Mouse (Mus musculus): ENCODE results near the gene Flrt3.

DNA sequence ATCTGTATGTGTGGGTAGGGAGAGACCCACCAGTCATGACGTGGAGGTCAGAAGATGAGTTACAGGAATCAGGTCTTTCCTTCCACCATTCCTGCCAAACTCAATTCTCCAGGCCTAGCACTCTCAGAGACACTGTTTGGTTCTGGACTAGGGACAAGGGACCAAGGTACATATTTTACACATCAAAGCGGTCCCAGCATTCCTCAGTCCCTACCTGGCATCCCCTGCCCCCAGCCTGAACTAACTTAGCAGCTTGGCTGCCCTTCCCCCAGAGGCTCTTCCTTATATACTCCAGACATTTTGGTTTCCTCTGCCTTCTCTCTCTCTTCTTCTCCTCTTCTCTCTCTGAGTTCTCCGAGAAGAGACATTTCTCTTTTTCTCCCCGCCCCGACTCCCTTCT lies 2.2 kb upstream of the Flrt3 start:
- TF ChIP-seq CTCF (IDR thresholded peaks at IDR 0.05; ENCODE audit: low read depth) (no peak), EP300 (IDR thresholded peaks at IDR 0.05; ENCODE audit: low read depth) (no peak)

All from liver, postnatal 0 days (tissue).